Mouse (Mus musculus) hindbrain, embryonic 11.5 days (tissue): ENCODE results near the gene Nt5c2. TPM values are rescaled to one million over a fixed set of nuclear protein-coding genes. Genes with fewer than 3 reads are reported as not detected.
A peak's percentile ranks its signal among the peaks of the same experiment; 100 is the strongest.

Experiments
- ATAC-seq: fragments of 200-750 bp; cut with Nextera tagmentation; 2 replicates; pipeline ENCODE4 v1.8.0; 2017; ENCODE audit warnings: mild to moderate bottlenecking, moderate TSS enrichment, moderate library complexity; ENCODE audit not compliant: low FRiP score
- DNase-seq: peaks from one replicate; pipeline ENCODE4 v3.0.0-alpha.2; 2015; ENCODE audit warnings: low spot score
- H3K27ac ChIP-seq: fragments of 300-500 bp; sonication (generic); 2 replicates; pipeline ENCODE4 v1.5.1; 2014; ENCODE audit warnings: mild to moderate bottlenecking, low read depth, low read length
- H3K27me3 ChIP-seq: fragments of 300-500 bp; sonication (generic); 2 replicates; pipeline ENCODE4 v1.6.1; 2014; ENCODE audit warnings: mild to moderate bottlenecking, low read length, moderate library complexity, mixed read lengths; ENCODE audit not compliant: control insufficient read depth, insufficient read depth
- H3K36me3 ChIP-seq: fragments of 300-500 bp; sonication (generic); 2 replicates; pipeline ENCODE4 v1.6.1; 2014; ENCODE audit warnings: mild to moderate bottlenecking, low read length, moderate library complexity, mixed read lengths; ENCODE audit not compliant: control insufficient read depth, insufficient read depth
- H3K4me1 ChIP-seq: fragments of 300-500 bp; sonication (generic); replicated peaks from 2 replicates; pipeline ENCODE4 v1.6.1; 2014; ENCODE audit warnings: low read length, mixed read lengths; ENCODE audit not compliant: control insufficient read depth, insufficient read depth
- H3K4me2 ChIP-seq: fragments of 300-500 bp; sonication (generic); replicated peaks from 2 replicates; pipeline ENCODE4 v1.6.1; 2014; ENCODE audit warnings: mild to moderate bottlenecking, low read depth, low read length
- H3K4me3 ChIP-seq: fragments of 300-500 bp; sonication (generic); 2 replicates; pipeline ENCODE4 v1.5.1; 2014; ENCODE audit warnings: low read depth, low read length
- H3K9ac ChIP-seq: fragments of 300-500 bp; sonication (generic); 2 replicates; pipeline ENCODE4 v1.6.1; 2014; ENCODE audit warnings: low read depth, low read length
- H3K9me3 ChIP-seq: fragments of 300-500 bp; sonication (generic); 2 replicates; pipeline ENCODE4 v1.6.1; 2016; ENCODE audit warnings: low read length; ENCODE audit not compliant: control insufficient read depth
- WGBS: fragments of 180-500 bp; shearing (Covaris S2); extraction: QIAGEN DNeasy Blood & Tissue Kit; methylation state at CpG from one replicate; pipeline ENCODE4 v1.1.7; 2014; 5-methylcytosine and 5-hydroxymethylcytosine counted together
- polyA plus RNA-seq: library from polyadenylated mRNA; unstranded; fragments of >200 nt; fragmentation: Nextera tagmentation; extraction: Ambion mirVana; gene quantifications from 2 replicates; pipeline ENCODE4 v1.2.1, GENCODE M21; 2014

The Nt5c2 gene
- polyA plus RNA-seq, 1 experiment from 2014 or later: 90.6 TPM

DNA sequence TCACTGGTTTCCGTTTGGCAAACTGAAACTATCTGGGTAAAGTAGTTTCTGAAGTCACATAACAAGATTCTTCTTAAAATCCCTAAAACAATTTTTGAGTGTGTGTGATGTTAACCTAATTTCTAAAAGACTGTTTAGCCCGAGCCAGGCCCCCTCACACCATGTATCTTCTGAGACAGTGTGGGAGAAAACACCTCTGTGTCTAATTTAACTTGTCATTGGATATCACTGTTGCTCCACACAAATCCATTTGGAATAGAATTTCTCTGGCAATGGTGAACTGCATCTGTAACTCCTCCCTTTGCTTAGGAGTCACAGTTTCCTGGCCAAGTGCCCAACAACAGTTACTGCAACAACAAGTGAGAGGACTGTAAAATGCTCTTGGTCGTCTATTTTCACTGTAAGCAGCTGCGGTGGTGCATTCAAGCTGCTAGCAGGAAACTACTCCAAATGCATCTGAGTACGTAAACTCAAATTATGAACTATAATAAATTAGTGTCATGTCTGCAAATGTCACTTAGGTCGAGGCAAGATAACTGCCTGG is 85.8 kb downstream of the Nt5c2 start:
- WGBS: 82% methylated on average over 6 of the region's 6 CpGs
- Histone ChIP-seq H3K27ac (no peak overlapping the region), H3K9me3 (no peaks in the 10 kb centered on the region), H3K4me3 (no peak overlapping the region), H3K36me3 (no peaks in the 10 kb centered on the region), H3K4me1 (no peaks in the 10 kb centered on the region), H3K4me2 (no peak overlapping the region), H3K9ac (no peak overlapping the region), H3K27me3 (no peaks in the 10 kb centered on the region)
- no peak for ATAC-seq
- peak; percentile 17 for DNase-seq

GRCm38 (mm10) chr19:46928136-46928535 is 86.8 kb downstream of the Nt5c2 start:
- no peaks in the 10 kb centered on the region for H3K9me3 ChIP-seq
- H3K27me3 ChIP-seq: no peaks in the 10 kb centered on the region
- H3K4me1 ChIP-seq: no peaks in the 10 kb centered on the region
- DNase-seq (no peak), ATAC-seq (no peak)
- 71% methylated on average over 4 of the region's 4 CpGs for WGBS
- no peak overlapping the region for H3K4me3 ChIP-seq
- no peaks in the 10 kb centered on the region for H3K36me3 ChIP-seq
- H3K9ac ChIP-seq: no peak overlapping the region
- no peak overlapping the region for H3K4me2 ChIP-seq
- H3K27ac ChIP-seq: no peak overlapping the region

DNA sequence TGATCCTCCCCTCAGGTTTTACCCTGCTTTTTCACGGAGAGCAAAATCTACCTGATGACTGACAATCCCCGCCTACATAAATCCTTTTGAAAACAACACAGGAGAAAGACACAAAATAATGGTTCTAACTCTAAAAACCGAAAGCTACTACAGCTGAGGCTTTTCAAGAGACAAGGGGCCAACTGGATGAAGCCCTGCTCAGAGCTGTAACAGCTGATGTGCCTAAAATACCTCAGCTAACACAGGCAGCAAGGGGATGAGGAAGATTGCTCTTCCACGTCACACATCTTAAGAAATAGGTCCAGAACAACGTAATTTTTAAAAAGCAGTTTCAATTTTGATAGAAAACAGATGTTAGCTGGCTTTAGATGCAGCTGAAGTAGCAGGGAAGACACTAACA is 88.0 kb downstream of the Nt5c2 start:
- ATAC-seq (no peak), DNase-seq (no peak)
- whole genome bisulfite sequencing: 68% methylated on average over 5 of the region's 5 CpGs
- Histone ChIP-seq H3K36me3 (no peaks in the 10 kb centered on the region), H3K9me3 (no peaks in the 10 kb centered on the region), H3K27ac (no peak overlapping the region), H3K4me3 (no peak overlapping the region), H3K4me2 (no peak overlapping the region), H3K27me3 (no peaks in the 10 kb centered on the region), H3K9ac (no peak overlapping the region), H3K4me1 (no peaks in the 10 kb centered on the region)

DNA sequence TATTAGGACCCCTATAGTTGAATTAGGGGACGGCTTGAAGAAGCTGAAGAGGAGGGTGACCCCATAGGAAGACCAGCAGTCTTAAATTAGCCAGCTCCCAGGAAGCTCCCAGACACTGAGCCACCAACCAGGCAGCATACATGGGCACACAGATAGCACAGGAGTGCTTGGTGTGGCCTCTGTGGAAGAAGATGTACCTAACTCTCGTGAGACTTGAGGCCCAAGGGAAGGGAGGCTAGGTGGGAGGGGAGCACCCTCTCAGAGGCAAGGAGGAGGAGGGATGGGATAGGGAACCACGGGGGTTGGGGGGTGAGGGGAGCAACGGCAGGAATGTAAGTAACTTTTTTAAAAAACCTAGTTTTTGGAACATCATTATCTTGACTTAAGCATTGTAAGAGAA is 88.6 kb downstream of the Nt5c2 start:
- Histone ChIP-seq H3K4me3 (no peak overlapping the region), H3K9ac (no peak overlapping the region), H3K4me2 (no peak overlapping the region), H3K27me3 (no peaks in the 10 kb centered on the region), H3K36me3 (no peaks in the 10 kb centered on the region), H3K4me1 (no peaks in the 10 kb centered on the region), H3K27ac (no peak overlapping the region), H3K9me3 (no peaks in the 10 kb centered on the region)
- 71% methylated on average over 4 of the region's 4 CpGs for WGBS
- no peak for ATAC-seq
- no peak for DNase-seq

- Histone ChIP-seq H3K27ac (no peak overlapping the region), H3K9me3 (no peaks in the 10 kb centered on the region), H3K36me3 (no peaks in the 10 kb centered on the region), H3K4me1 (no peaks in the 10 kb centered on the region), H3K9ac (no peak overlapping the region), H3K4me3 (no peak overlapping the region), H3K4me2 (no peak overlapping the region), H3K27me3 (no peaks in the 10 kb centered on the region)
- DNase-seq (no peak), ATAC-seq (no peak)
- 90% methylated on average over 6 of the region's 6 CpGs for WGBS
Measured at GRCm38 (mm10) chr19:46920571-46920970, 94.4 kb downstream of the Nt5c2 start.

DNA sequence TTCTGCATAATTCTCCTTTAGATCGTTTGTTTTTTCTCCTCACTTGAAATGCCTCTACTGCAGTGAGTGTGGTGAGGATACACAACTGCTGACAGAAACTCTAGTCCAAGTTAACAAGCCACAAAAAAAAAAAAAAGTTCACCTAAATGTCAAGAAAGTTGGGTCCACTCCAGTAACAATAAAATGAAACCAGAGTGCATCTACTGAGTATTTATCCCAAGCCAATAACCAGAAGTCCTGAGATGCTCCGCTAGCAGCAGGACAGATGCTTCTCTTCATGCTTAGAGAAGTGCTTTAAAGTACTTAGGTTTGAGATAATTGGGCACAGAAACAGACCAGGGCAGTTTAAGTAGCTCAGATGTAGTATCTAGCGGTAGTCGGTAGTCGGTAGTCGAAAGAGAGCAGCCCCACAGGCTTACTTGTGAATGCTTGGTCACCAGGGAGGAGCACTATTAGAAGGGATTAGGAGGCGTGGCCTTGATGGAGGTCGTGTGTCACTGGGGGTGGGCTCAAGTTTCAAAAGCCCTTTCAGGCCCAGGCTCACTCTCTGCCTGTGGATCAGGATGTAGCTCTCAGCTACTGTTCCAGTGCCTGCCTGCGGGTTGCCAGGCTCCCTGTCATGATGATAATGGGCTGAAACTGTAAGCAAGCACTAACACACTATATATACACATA is 99.4 kb downstream of the Nt5c2 start:
- Histone ChIP-seq H3K4me3 (no peak overlapping the region), H3K27me3 (no peaks in the 10 kb centered on the region), H3K36me3 (no peaks in the 10 kb centered on the region), H3K9ac (no peak overlapping the region), H3K4me1 (no peaks in the 10 kb centered on the region), H3K27ac (no peak overlapping the region), H3K9me3 (no peaks in the 10 kb centered on the region), H3K4me2 (no peak overlapping the region)
- DNase-seq (no peak), ATAC-seq (no peak)
- 81% methylated on average over 9 of the region's 9 CpGs for WGBS

- DNase-seq (no peak), ATAC-seq (no peak)
- no peak overlapping the region for H3K4me3 ChIP-seq
- H3K9me3 ChIP-seq: no peaks in the 10 kb centered on the region
- WGBS: 95% methylated on average over 11 of the region's 11 CpGs
- H3K27ac ChIP-seq: no peak overlapping the region
- H3K4me1 ChIP-seq: no peaks in the 10 kb centered on the region
- no peak overlapping the region for H3K9ac ChIP-seq
- H3K4me2 ChIP-seq: no peak overlapping the region
- no peaks in the 10 kb centered on the region for H3K27me3 ChIP-seq
- H3K36me3 ChIP-seq: no peaks in the 10 kb centered on the region
Measured at GRCm38 (mm10) chr19:46913626-46914025, 101.3 kb downstream of the Nt5c2 start.

DNA sequence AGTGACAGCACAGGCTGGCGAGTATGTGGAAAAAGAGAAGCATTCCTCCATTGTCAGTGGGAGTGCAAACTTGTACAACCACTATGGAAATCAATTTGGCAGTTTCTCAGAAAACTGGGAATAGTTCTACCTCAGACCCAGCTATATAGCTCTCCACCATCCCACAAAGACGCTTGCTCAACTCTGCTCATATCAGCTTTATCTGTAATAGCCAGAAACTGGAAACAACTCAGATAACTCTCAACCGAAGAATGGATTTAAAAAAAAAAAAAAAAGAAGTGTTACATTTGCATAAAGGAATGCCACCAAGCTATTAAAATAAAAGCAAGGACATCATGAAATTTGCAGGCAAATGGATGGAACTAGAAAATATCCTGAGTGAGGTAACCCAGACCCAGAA is 103.5 kb downstream of the Nt5c2 start:
- H3K4me2 ChIP-seq: no peak overlapping the region
- WGBS: 93% methylated on average over 3 of the region's 3 CpGs
- no peaks in the 10 kb centered on the region for H3K36me3 ChIP-seq
- H3K4me1 ChIP-seq: no peaks in the 10 kb centered on the region
- H3K9me3 ChIP-seq: no peaks in the 10 kb centered on the region
- no peaks in the 10 kb centered on the region for H3K27me3 ChIP-seq
- no peak overlapping the region for H3K9ac ChIP-seq
- DNase-seq: no peak
- no peak for ATAC-seq
- H3K27ac ChIP-seq: no peak overlapping the region
- no peak overlapping the region for H3K4me3 ChIP-seq

- WGBS: 53% methylated on average over 4 of the region's 4 CpGs
- no peak for DNase-seq
- Histone ChIP-seq H3K36me3 (no peaks in the 10 kb centered on the region), H3K4me2 (no peak overlapping the region), H3K9me3 (no peaks in the 10 kb centered on the region), H3K4me3 (no peak overlapping the region), H3K27me3 (no peaks in the 10 kb centered on the region), H3K9ac (no peak overlapping the region), H3K4me1 (no peaks in the 10 kb centered on the region), H3K27ac (no peak overlapping the region)
- no peak for ATAC-seq
Measured at GRCm38 (mm10) chr19:46908977-46909376, 106.0 kb downstream of the Nt5c2 start.
